ENCODE assay signal across 19 mouse cellular contexts in genomic region chr17:34144960-34145371, GRCm38 (mm10). TPM values are rescaled to one million over a fixed set of nuclear protein-coding genes. Genes with fewer than 3 reads are reported as not detected.
DNase-seq lines count a peak whose midpoint lies in the region; ATAC-seq lines count a peak whose summit lies in the region.
"Had no signal": no experiment of that assay in that cellular context is flagged by ENCODE, and none has a peak within 500 bp of the region (broad histone marks: within the 10 kb centered on the region; RNA-seq: fewer than 3 reads in every experiment).

No protein-coding gene starts in this region.

- ATAC-seq in neutrophil, adult 5-6 weeks (ENCODE audit: extremely low read depth, insufficient number of reproducible peaks, low FRiP score, poor library complexity, severe bottlenecking), result peak; percentile 69
- ATAC-seq in hindbrain, embryonic 11.5 days (ENCODE audit: low FRiP score), result no peak
- ATAC-seq: forebrain, embryonic 13.5 days; hindbrain, embryonic 16.5 days had no signal

- intact Hi-C loops in left cerebral cortex, postnatal 10 days (cut with DNase I), result no loop called here

- H3K27ac ChIP-seq in hindbrain, embryonic 11.5 days (ENCODE audit: low read depth, low read length), result no peak overlapping the region
- H3K27ac ChIP-seq: forebrain, embryonic 13.5 days; limb, embryonic 10.5 days; lung, embryonic 15.5 days had no signal

- no peak overlapping the region for H3K4me3 ChIP-seq in hindbrain, embryonic 11.5 days (ENCODE audit: low read depth, low read length)
- H3K4me3 ChIP-seq: forebrain, embryonic 13.5 days; limb, embryonic 10.5 days; lung, embryonic 15.5 days had no signal

- DNase-seq in adrenal gland, postnatal 14 days, result peak; percentile 7
- DNase-seq in adrenal gland, adult (ENCODE audit: inconsistent age in 2 of 2, low spot score in 1 of 2), result no peak
- peak; percentile 49 for DNase-seq in spleen, adult 12 weeks (ENCODE audit: low spot score)
- DNase-seq in spleen, postnatal 4 days (ENCODE audit: low spot score in 2 of 2), result no peak
- DNase-seq in left cerebral cortex, postnatal 10 days (ENCODE audit: extremely low spot score in 1 of 2, low spot score in 2 of 2), result no peak
- no peak for DNase-seq in hindbrain, embryonic 11.5 days (ENCODE audit: low spot score)
- no peak for DNase-seq in cerebellum, adult 11-12 months
- DNase-seq: cerebellum, postnatal 36 days; heart, postnatal 14 days; kidney, postnatal 10 days; midbrain, embryonic 14.5 days; thymus, adult 18-20 months had no signal

- H3K9me3 ChIP-seq in hindbrain, embryonic 11.5 days (ENCODE audit: control insufficient read depth, low read length), result no peaks in the 10 kb centered on the region
- H3K9me3 ChIP-seq: forebrain, embryonic 13.5 days; limb, embryonic 10.5 days; lung, embryonic 15.5 days had no signal

- H3K9ac ChIP-seq in hindbrain, embryonic 11.5 days (ENCODE audit: low read depth, low read length), result no peak overlapping the region
- H3K9ac ChIP-seq: forebrain, embryonic 13.5 days; lung, embryonic 15.5 days had no signal

- H3K27me3 ChIP-seq in hindbrain, embryonic 11.5 days (ENCODE audit: control insufficient read depth, insufficient read depth, low read length), result peaks cover 11% of the 10 kb centered on the region

- no peak overlapping the region for H3K4me2 ChIP-seq in hindbrain, embryonic 11.5 days (replicated peaks; ENCODE audit: low read depth, low read length)
- H3K4me2 ChIP-seq: forebrain, embryonic 13.5 days; heart, embryonic 11.5 days; liver, embryonic 11.5 days; lung, embryonic 15.5 days had no signal

- H3K4me1 ChIP-seq in hindbrain, embryonic 11.5 days (replicated peaks; ENCODE audit: control insufficient read depth, insufficient read depth, low read length), result no peaks in the 10 kb centered on the region

- H3K36me3 ChIP-seq in hindbrain, embryonic 11.5 days (ENCODE audit: control insufficient read depth, insufficient read depth, low read length), result no peaks in the 10 kb centered on the region
- H3K36me3 ChIP-seq: limb, embryonic 10.5 days; lung, embryonic 15.5 days had no signal

- WGBS in hindbrain, embryonic 11.5 days, result 72% methylated on average over 3 of the region's 3 CpGs

RNA-seq across cellular contexts. Expression of gene H2-DMb2, which starts 1.9 kb away (rescaled TPM):
- total RNA-seq in adrenal gland, postnatal 14 days (2021), result 2.7 and 17.0 TPM in 2 replicates
- total RNA-seq in neutrophil, adult 5-6 weeks (2017), result 699 and 729 TPM in 2 replicates
- total RNA-seq in left cerebral cortex, postnatal 10 days (2021), result 1 to 10 TPM in 1 of 2 experiments, under 1 TPM in 1; 0.99 to 1.4 TPM
- polyA plus RNA-seq in hindbrain, embryonic 11.5 days (2014; fragmentation: Nextera tagmentation; extraction: Ambion mirVana), result not detected in 2 replicates
- polyA plus RNA-seq: forebrain, embryonic 13.5 days; heart, embryonic 11.5 days had no signal

RNA-seq across cellular contexts. Expression of gene H2-DMb1, which starts 7.9 kb away (rescaled TPM):
- 3.6 and 8.3 TPM in 2 replicates for total RNA-seq in adrenal gland, postnatal 14 days (2021)
- 278 and 300 TPM in 2 replicates for total RNA-seq in neutrophil, adult 5-6 weeks (2017)
- 1 to 10 TPM; 1.2 to 1.8 TPM for total RNA-seq in left cerebral cortex, postnatal 10 days (2021)
- polyA plus RNA-seq in hindbrain, embryonic 11.5 days (2014; fragmentation: Nextera tagmentation; extraction: Ambion mirVana), result 0.29 and 0.94 TPM in 2 replicates
- polyA plus RNA-seq: forebrain, embryonic 13.5 days had no signal

RNA-seq across cellular contexts. Expression of gene Brd2, which starts 22.5 kb away (rescaled TPM):
- 198 and 203 TPM in 2 replicates for total RNA-seq in adrenal gland, postnatal 14 days (2021)
- total RNA-seq in neutrophil, adult 5-6 weeks (2017), result 714 and 721 TPM in 2 replicates
- 100 to 1,000 TPM; 266 to 271 TPM for total RNA-seq in left cerebral cortex, postnatal 10 days (2021)
- polyA plus RNA-seq in hindbrain, embryonic 11.5 days (2014; fragmentation: Nextera tagmentation; extraction: Ambion mirVana), result 113 and 159 TPM in 2 replicates

RNA-seq across cellular contexts. Expression of gene H2-DMa, which starts 25.6 kb away (rescaled TPM):
- total RNA-seq in adrenal gland, postnatal 14 days (2021), result 8.0 and 18.8 TPM in 2 replicates
- 221 and 234 TPM in 2 replicates for total RNA-seq in neutrophil, adult 5-6 weeks (2017)
- total RNA-seq in left cerebral cortex, postnatal 10 days (2021), result 10 to 100 TPM; 26.6 to 27.7 TPM
- 8.6 and 13.8 TPM in 2 replicates for polyA plus RNA-seq in hindbrain, embryonic 11.5 days (2014; fragmentation: Nextera tagmentation; extraction: Ambion mirVana)

RNA-seq across cellular contexts. Expression of gene Tap1, which starts 42.4 kb away (rescaled TPM):
- total RNA-seq in adrenal gland, postnatal 14 days (2021), result 11.1 and 20.4 TPM in 2 replicates
- 221 and 235 TPM in 2 replicates for total RNA-seq in neutrophil, adult 5-6 weeks (2017)
- 1 to 10 TPM; 2.7 to 3.3 TPM for total RNA-seq in left cerebral cortex, postnatal 10 days (2021)
- 1.0 and 1.1 TPM in 2 replicates for polyA plus RNA-seq in hindbrain, embryonic 11.5 days (2014; fragmentation: Nextera tagmentation; extraction: Ambion mirVana)

Comparison
In these comparisons a context has a peak if more than half of its experiments do, and no peak if none do; other contexts are left out.
1. DNase-seq: peak in adrenal gland, postnatal 14 days (single experiment) and spleen, adult 12 weeks (single experiment); none in adrenal gland, adult (0 of 2), spleen, postnatal 4 days (0 of 2), left cerebral cortex, postnatal 10 days (0 of 2), hindbrain, embryonic 11.5 days (single experiment) and cerebellum, adult 11-12 months (single experiment).
2. RNA of gene H2-DMb2, which starts 1.9 kb away (total RNA-seq): 699 to 729 TPM in neutrophil, adult 5-6 weeks; 2.7 to 17.0 TPM in adrenal gland, postnatal 14 days and 0.99 to 1.4 TPM in left cerebral cortex, postnatal 10 days; every median in the first group is over 10 times any median in the second.
3. RNA of gene H2-DMb1, which starts 7.9 kb away (total RNA-seq): 278 to 300 TPM in neutrophil, adult 5-6 weeks; 3.6 to 8.3 TPM in adrenal gland, postnatal 14 days and 1.2 to 1.8 TPM in left cerebral cortex, postnatal 10 days; every median in the first group is over 10 times any median in the second.